Mouse (Mus musculus): ENCODE measurements at regions not wholly inside any gene's neighbourhood (a gene's known extent, or its start where the extent isn't known, plus 50 kb on each side); places are given as distances from the start of the nearest gene placed in this dataset.

DNA sequence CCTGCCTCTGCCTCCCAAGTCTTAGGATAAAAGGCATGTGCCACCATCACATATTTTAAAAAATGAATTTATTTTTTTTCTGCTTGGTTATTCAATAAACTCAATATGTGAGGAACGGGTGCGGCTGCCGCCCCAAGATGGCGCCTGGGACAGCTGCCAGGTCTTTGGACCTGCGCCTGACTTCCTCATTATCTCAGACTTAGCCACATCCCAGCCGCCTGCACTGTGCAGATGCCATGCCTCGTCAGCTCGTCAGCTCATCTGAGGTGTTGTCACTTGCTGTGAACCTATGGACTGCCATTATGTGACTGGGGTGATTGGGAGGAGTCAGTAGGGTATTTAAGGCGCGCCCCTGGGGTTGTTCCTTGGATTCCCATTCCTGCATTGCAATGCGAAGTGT, 354.1 kb downstream of the Cdh7 start:
- DNase-seq, result peak; percentile 4

Data from cerebellum, adult 11 months (tissue).